Mouse (Mus musculus): ENCODE data around the gene Spice1.

The Spice1 gene

DNA sequence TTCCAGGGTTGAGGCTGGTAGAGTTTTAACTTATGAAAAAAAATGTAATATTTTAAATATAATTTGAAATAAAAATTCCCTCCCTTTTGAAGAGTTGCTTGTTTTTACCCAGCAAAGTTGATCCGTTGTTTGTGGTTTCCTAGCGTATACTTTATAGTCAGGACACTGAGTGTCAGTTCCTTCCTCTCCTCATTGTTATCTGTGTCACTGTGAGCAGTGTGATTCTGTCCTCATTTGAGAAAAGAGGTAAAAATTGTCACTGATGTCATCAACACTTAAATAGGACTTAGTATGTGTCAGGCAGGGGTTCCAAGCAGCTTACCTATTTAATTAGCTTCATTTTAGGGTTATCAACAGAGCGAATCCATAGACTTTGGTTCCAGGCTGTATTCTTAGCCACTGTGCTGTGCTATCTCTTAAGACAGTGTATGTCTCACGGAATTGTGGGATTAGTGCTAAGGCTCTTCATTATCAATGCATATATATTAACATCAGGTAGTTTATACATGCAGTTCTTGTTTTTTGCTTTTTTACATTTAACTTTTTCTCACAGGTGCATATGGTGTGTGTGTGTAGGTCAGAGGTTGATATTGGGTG is 3.0 kb downstream of the Spice1 start:
- ChIA-PET CTCF (no interaction called here), POLR2A (interaction anchor here in 2 of 4 experiments (1.4 to 4.0 kb wide), 2 partner anchors 8 to 211 kb away, joined by 5 to 27 read pairs; no protein-coding TSS in a partner anchor)

DNA sequence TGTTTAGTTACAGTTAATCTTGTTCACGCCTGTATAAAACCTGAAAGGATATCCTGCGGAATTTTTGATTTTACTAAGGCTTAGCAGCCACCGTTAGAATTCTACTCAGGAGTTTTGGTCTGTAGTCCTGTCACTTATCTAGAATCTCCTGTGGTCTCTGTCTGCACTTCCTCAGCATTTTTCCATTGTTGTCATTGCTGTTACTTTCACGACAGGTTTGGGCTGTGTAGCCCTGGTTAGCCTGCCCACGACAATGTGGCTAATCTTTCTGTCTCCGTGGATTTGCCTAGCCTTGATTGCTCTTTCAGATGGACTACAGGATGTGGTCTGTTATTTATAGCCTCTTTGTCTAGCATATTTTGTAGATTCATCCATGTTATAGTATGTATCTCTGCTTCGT is 9.4 kb downstream of the Spice1 start:
- CTCF ChIA-PET = no interaction called here
- POLR2A ChIA-PET = interaction anchor here in 1 of 4 experiments (1.8 to 2.9 kb wide), 2 partner anchors 9 to 57 kb away, joined by 4 to 14 read pairs; partner anchors contain the start of gene Spice1

DNA sequence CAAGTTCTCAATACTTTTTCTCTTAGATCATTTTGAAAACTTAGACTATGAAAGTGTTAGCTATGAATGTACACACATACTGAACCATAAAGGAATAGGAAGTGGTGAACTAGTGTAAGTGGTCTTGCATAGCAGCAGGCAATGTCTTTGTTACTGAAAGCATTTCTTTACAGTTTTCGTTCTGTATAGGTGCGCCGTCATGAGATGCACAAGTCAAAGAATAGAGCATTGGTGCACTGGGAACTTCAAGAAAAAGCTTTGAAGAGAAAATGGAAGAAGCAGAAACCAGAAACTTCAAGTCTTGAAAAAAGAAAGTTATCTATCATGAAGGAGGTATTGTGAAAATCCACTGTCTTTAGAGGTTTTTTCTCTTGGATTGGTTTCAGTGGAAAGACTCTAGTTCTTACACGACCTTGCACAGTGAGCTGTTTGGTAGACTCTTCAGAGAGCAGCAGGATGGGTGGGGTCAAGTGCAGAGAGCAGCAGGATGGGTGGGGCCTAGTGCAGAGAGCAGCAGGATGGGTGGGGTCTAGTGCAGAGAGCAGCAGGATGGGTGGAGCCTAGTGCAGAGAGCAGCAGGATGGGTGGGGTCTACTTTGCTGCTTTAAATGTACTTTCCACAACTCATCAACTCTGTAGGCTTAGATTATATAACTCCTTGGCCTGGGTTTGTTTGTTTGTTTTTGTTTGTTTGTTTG is 10.8 kb downstream of the Spice1 start:
- ChIA-PET POLR2A (interaction anchor here in 3 of 4 experiments (0.6 to 3.0 kb wide), 14 partner anchors 9 to 1486 kb away, joined by 3 to 27 read pairs (median 4); partner anchors contain the start of genes Spice1 (in 2 of the 3), Atp6v1a (in 1 of the 3), Cfap44 (in 1 of the 3) and Naa50 (in 1 of the 3)), CTCF (interaction anchor here (0.5 to 1.4 kb wide), 10 partner anchors 11 to 722 kb away, joined by 3 to 9 read pairs (median 3); partner anchors contain the start of gene Spice1 (in 1 of the 4))

DNA sequence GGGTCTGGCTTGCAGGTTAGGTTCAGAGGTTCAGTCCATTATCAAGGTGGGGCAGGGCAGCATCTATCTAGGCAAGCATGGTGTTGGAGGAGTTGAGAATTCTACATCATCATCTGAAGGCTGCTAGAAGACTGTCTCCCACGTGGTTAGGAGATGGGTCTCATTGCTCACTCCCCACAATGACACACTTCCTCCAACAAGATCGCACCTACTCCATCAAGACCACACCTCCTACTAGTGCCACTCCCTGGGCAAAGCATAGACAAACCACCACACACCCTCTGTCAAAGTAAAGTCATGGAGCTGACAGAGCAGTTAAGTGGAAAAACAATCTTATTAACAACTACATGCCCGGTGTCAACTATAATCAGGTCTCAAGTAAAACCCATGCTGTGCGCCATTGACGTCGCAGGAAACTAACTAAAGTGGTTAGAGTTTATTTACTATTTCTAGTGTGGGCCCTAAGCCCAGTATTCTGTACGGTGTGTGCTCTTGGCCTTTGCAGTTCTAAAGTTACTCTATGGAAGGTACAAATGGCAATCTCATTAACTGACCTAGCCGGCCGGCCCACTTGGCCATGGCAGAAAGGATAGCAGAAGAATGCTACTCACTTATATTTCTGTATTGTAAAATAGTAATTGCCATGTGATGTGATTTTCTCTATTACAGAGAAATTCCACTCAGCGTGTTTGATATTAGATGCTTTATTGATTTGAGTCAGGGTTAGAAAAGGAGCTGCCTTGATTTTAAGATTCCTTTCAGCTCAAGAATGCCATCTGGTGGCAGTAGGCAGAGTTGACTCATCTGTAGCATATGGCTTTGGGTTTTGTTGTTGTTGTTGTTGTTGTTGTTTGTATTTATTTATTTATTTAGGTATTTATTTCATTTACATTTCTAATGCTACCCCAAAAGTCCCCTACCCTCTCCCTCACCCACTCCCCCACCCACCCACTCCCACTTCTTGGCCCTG is 15.3 kb downstream of the Spice1 start:
- POLR2A ChIA-PET = interaction anchor here in 3 of 4 experiments (0.7 to 1.8 kb wide), 5 partner anchors 10 to 63 kb away, joined by 3 to 15 read pairs (median 3); partner anchors contain the start of gene Spice1 (in 1 of the 3)
- CTCF ChIA-PET = interaction anchor here (0.6 to 3.0 kb wide), 27 partner anchors 9 to 854 kb away, joined by 3 to 42 read pairs (median 4); partner anchors contain the start of genes Spice1 (in 2 of the 4), Cfap44 (in 1 of the 4) and Usf3 (in 1 of the 4)

DNA sequence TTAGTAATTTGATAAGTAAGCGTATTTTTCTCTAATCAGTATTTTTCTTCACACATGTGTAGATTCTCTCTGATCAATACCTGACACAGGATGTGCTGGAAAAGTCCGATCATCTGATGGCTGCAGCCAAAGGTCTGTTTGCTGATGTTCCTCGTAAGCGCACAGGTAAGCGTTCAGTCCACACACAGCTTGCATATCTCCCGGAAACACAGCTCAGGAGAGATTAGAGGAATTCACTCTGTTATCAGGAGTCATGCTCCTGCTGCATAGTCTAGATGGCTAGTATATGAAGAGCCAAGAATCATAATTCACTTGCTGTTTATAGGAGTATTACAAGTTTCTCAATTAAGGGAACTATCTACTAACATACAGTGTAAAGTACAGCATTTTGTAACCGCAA is 18.6 kb downstream of the Spice1 start:
- POLR2A ChIA-PET = interaction anchor here in 1 of 4 experiments (0.8 to 2.5 kb wide), 3 partner anchors 11 to 200 kb away, joined by 3 to 5 read pairs (median 4); no protein-coding TSS in a partner anchor
- CTCF ChIA-PET = interaction anchor here in 1 of 4 experiments (2.0 kb wide), 1 partner anchor 66 kb away, joined by 5 read pairs; no protein-coding TSS in a partner anchor

DNA sequence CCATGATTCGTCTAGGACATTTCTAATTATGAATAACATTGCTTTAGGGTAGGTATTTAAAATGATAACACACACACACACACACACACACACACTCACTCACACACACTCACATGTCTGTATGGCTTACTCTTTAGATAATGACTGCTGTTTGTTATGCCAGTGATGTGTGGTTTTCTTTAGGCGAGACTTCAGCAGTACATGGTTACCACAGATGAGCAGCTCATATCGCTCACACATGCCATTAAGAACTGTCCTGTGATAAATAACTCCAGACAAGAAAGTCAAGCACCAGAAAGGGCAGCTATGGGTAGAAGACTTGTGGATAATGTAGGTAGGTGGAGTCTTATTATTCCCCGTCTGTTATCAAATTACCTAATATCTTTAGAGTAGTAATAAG is 28.5 kb downstream of the Spice1 start:
- ChIA-PET CTCF (interaction anchor here in 1 of 4 experiments (1.0 kb wide), 1 partner anchor 133 kb away, joined by 3 read pairs; no protein-coding TSS in a partner anchor), POLR2A (interaction anchor here in 2 of 4 experiments (1.8 to 1.9 kb wide), 2 partner anchors 8 to 19 kb away, joined by 4 to 5 read pairs; partner anchors contain the start of gene Cfap44 (in 1 of the 2))

DNA sequence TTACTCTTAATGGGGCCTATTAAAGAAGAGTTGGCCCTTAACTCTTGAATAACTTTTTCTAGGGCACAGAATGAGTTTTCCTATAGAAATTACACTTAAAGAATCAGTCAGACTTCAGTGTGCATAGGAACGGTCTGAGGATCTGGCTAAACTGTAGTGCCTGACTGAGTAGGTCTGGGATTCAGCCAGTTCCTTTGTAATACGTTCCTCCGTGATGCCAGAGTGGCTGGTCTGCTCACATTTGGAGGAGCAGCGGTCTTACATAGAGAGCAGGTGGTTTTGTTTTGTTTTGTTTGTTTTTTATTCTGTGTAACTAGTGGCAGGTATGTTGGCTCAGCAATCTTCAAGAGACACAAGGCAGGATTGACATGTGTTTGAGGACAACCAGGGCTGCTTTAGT is 33.1 kb downstream of the Spice1 start:
- ChIA-PET POLR2A (interaction anchor here in 1 of 4 experiments (0.9 kb wide), 1 partner anchor 32 kb away, joined by 3 read pairs; no protein-coding TSS in a partner anchor), CTCF (interaction anchor here in 2 of 4 experiments (0.6 to 1.0 kb wide), 2 partner anchors 18 to 50 kb away, joined by 3 to 4 read pairs; no protein-coding TSS in a partner anchor)

DNA sequence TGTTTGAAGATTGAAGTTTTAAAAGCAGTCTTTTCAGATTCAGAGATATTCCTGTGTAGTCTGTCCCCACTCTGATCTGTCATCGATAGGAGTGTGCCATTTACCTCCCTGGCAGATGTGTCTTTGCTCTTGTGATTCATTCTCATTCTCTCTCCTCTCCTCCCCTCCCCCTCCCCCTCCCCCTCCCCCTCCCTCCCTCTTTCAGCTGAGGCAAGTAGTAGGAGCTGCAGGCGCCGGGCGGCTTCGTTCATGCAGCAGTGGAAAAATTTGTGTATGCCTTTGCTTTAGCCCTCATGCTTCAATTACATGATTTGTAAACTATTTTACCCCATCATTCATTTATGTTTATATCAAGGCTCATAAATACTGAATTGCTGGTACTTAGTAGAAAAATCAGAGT is 34.7 kb downstream of the Spice1 start:
- CTCF ChIA-PET = interaction anchor here in 3 of 4 experiments (0.6 to 3.5 kb wide), 6 partner anchors 10 to 253 kb away, joined by 3 to 11 read pairs (median 4); no protein-coding TSS in a partner anchor
- POLR2A ChIA-PET = interaction anchor here in 2 of 4 experiments (0.6 to 1.2 kb wide), 4 partner anchors 11 to 277 kb away, joined by 3 to 12 read pairs (median 5); no protein-coding TSS in a partner anchor

DNA sequence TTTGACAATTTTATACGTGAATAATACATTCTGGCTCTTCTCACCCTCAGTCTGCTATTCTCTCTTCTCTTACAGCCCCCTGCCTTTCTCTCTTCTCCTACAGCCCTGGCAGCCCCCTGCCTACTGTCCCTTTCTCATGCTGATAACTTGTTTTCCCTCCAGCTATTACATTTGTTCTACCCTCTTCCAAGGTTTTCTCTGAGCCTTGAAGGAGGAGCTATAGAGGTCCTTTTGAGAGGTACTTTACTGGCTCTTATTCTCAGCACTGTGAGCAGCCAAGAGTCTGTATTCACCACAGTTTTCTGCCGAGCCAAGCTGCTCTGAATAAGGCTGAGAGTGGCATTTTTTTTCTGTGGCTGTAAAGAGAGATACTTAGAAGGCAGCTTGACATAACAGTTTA is 36.6 kb downstream of the Spice1 start:
- ChIA-PET POLR2A (interaction anchor here in 2 of 4 experiments (0.6 to 1.5 kb wide), 8 partner anchors 8 to 247 kb away, joined by 3 to 7 read pairs (median 3); partner anchors contain the start of genes Cfap44 (in 1 of the 2) and Spice1 (in 1 of the 2)), CTCF (interaction anchor here in 3 of 4 experiments (0.5 to 3.5 kb wide), 5 partner anchors 8 to 84 kb away, joined by 3 to 11 read pairs (median 6); no protein-coding TSS in a partner anchor)

DNA sequence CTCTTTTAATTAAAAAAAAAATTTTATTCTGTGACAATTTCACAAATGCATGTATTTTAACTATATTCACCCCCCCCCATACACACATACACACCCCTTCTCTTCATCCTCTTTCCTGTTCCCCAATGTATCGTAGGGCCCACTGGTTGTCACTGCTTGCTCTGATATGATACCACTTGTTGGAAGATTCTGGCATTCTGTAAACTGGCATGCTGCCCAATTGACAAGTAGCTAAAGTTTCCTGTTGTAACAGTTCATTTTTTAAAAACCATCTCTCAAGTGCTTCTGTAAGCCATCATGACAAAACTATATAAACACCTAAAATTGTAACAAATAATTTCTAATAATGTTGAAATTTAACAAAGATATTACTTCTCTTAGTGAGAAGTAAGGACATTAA is 37.3 kb downstream of the Spice1 start:
- CTCF ChIA-PET = interaction anchor here in 3 of 4 experiments (1.1 to 3.5 kb wide), 4 partner anchors 8 to 85 kb away, joined by 5 to 11 read pairs (median 7); no protein-coding TSS in a partner anchor
- POLR2A ChIA-PET = interaction anchor here in 2 of 4 experiments (0.6 to 1.5 kb wide), 7 partner anchors 8 to 247 kb away, joined by 3 to 7 read pairs (median 3); partner anchors contain the start of genes Cfap44 (in 1 of the 2) and Spice1 (in 1 of the 2)

DNA sequence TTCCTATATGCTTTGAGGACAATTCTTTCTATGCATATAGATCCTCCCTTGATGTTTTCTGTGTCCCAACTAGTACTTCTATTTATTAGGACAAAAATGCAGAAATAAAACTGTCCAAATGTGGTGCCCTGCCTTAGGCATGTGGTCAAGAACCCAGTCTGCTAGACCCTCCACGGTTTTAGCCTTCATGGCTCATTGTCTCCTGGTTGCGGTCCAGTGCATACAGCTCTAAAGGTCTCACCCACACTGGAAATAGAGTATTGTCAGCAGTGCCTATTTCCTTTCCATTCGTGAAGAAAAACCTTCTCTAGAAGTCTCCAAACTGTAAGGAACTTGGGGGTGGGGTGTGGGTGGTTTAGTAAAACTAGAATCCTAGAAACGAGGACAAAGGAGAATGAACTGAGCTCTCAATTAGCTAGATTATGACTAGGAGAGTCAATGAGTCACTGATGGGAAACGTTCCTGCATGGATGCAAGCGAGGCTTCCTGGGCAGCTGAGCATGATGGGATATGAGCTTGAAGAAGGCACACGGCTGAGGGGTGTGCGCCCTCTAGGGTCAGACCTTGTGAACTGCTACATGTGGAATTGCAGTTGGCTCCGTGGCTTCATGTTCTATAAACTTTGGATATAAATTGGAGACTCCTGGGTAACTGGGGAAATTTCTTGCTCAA is 45.1 kb downstream of the Spice1 start:
- POLR2A ChIA-PET = interaction anchor here in 3 of 4 experiments (0.7 to 1.4 kb wide), 8 partner anchors 9 to 334 kb away, joined by 3 to 6 read pairs (median 3); partner anchors contain the start of genes Spice1 (in 2 of the 3) and Usf3 (in 2 of the 3)
- CTCF ChIA-PET = interaction anchor here (0.5 to 1.3 kb wide), 20 partner anchors 8 to 273 kb away, joined by 3 to 15 read pairs (median 4); partner anchors contain the start of gene Spice1 (in 1 of the 4)

DNA sequence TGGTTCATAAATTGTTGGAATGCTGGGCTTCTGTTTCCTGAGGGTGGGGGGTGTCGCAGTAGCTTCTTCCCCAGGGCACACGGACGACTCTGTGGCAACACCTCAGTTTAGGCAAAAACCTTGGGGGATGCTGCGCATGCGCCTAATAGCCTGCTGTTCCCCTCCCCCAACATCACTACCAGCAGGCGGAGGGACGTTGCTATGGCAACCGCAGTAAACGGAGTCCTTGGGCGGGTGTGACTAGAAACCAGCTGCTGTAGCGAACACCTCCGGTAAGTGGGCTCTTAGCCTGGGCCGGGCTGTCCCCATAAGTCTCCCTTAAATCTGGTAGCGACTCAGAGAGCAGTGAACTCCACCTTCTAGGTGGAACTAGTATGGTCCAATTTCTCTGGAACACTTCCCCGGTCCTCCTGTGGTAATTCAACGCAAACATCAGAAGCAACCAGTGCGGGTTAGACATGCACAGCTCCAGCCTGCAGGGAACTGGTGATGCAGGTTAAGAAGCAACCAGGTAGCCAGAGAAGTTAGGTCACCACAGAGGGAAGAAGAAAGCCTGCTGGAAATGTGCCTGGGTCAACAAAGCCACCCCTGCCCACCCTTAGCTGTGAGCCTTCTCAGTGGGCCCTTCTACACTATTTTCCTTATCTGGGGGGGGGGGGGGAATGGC is 47.8 kb downstream of the Spice1 start, which contains the start of gene Cfap44:
Gene Cfap44 (plus strand): TSS at position 220 of the 667 bp plus-strand sequence.
- CTCF ChIA-PET = interaction anchor here in 3 of 4 experiments (0.5 to 1.4 kb wide), 8 partner anchors 11 to 152 kb away, joined by 3 to 6 read pairs (median 3); no protein-coding TSS in a partner anchor

DNA sequence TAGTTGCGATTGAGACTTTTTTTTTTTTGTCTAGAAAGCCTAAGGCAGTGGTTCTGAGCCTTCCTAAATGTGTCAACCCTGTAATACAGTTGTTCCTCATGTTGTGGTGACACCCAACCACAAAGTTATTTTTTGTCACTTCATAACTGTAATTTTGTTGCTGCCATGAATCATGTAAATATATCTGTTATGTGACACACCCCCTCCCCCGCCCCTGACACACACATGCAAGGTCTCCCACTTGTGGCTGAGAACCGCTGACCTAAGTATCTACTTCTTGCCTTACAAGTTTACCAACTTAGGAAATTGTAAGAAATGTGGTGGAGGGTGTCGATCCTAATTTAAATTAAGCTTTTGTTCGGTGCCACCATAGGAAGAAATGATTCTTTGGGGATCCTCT is 58.0 kb downstream of the Spice1 start:
- ChIA-PET POLR2A (interaction anchor here in 2 of 4 experiments (0.7 to 1.4 kb wide), 2 partner anchors 10 to 204 kb away, joined by 4 to 5 read pairs; partner anchors contain the start of gene Cfap44 (in 1 of the 2)), CTCF (interaction anchor here in 1 of 4 experiments (0.7 kb wide), 1 partner anchor 63 kb away, joined by 4 read pairs; no protein-coding TSS in a partner anchor)

More for the DNA sequence above, 47.8 kb downstream of the Spice1 start, which contains the start of gene Cfap44:
- POLR2A ChIA-PET = interaction anchor here in 3 of 4 experiments (0.6 to 2.9 kb wide), 21 partner anchors 10 to 331 kb away, joined by 3 to 16 read pairs (median 3); partner anchors contain the start of genes Atp6v1a (in 2 of the 3), Naa50 (in 2 of the 3), Nepro (in 1 of the 3) and Spice1 (in 1 of the 3)

DNA sequence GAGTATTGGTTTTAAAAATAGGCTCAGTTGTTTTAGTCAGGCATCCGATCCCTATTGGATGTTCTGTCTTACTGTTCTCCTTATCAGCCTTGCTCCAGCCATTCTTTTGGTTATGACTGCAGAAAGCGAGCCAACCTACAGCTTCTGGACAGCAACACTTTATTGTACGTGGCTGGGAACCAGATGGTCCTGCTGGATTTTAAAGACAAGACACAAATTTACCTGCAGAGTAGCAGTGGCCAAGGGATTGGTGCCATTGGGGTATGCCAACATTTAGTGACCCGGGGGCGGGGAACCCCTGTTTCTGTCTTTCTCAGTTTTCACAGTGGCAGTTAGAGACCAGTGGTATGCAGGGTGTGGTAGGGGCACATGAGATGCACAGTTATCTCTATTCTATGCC is 60.3 kb downstream of the Spice1 start:
- CTCF ChIA-PET = no interaction called here
- POLR2A ChIA-PET = no interaction called here

DNA sequence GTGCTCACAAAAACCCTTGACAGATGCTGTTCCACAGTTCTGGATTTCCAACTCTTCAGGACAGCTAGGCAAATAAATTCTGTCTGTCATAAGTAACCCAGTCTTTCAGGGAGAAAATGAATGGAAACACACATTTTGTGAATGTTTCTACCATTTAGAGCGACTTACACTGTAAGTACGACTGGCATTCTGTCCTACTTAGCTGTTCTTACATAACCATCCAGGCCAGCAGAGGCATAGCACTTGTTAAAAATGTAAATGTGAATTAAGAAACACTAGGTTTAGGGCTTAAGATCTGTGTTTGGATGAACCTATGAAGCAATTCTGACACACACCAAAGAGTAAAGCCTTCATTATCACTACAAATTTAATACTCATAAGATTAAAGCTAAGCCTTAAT is 61.4 kb downstream of the Spice1 start:
- POLR2A ChIA-PET = no interaction called here

DNA sequence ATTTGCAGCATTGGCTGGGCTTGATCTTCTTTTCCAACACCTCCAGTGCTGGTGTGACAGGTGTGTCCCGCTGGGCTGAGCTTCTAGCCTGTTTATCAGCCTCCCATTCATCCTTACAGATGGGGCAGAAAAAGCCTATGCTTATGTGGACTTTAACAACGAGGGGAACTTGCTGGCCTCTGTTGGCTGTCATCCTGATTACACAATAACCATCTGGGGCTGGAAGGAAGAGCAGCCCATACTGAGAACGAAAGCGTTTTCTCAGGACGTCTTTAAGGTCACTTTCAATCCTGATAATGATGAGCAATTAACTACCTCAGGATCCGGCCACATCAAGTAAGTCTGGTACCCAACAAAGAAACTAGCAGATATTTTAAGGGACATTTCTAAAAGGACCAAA is 63.3 kb downstream of the Spice1 start:
- ChIA-PET POLR2A (no interaction called here), CTCF (no interaction called here)

More for the DNA sequence above, 61.4 kb downstream of the Spice1 start:
- CTCF ChIA-PET = no interaction called here

Data from embryonic stem cell, embryonic (primary cell).